In the genomic region with DNA sequence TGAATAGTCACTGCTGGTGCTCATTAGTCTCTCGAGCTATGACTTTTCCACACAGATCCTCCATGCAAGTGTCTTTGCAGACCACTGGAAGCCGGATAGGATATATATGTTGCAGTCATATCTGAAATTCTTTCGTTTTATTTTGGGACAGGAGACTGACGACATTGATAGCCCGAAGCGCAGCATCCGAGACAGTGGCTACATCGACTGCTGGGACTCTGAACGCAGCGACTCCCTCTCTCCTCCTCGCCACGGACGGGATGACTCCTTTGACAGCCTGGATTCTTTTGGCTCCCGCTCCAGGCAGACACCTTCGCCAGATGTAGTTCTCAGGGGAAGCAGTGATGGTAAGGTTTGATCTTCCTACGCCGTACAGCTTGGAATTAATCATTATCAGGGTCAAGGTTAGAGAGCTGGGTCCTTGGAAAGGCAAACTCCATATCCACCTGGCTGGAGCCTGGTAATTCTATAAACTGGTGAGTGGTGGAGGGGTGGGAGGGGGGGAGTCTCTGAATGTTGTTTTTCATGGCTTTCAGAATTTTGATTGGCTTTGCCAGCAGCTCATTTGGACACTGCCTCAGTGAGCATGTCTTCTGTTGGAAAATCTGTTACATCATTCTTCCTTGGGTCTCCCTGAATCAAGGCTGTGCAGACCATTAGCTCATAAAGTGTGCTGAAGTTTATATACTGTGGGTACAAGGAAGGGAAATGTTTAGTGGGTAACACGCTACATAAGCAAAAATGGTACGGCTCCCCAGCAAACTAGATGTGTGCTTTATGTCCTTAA, we compare ENCODE assay signal across 8 mouse cellular contexts.
DNase-seq lines count a peak whose midpoint lies in the region; ATAC-seq and TF ChIP-seq lines count a peak whose summit lies in the region.

No protein-coding gene starts in this region.

- intact Hi-C loops in heart, adult 2 months (cut with DNase I), result no loop called here

- peaks cover 1% of the 10 kb centered on the region; the same call in 1 of the 2 replicates for H3K4me1 ChIP-seq in heart, adult 2 months (ENCODE audit: control insufficient read depth, insufficient read depth, low read length)
- peaks cover 24% of the 10 kb centered on the region for H3K4me1 ChIP-seq in forebrain, embryonic 16.5 days (replicated peaks; ENCODE audit: control insufficient read depth, insufficient read depth, low read length)
- H3K4me1 ChIP-seq in limb, embryonic 14.5 days (ENCODE audit: control insufficient read depth, insufficient read depth, low read length), result peaks cover 44% of the 10 kb centered on the region

- no peak for TF ChIP-seq POLR2A in heart, adult 2 months (IDR thresholded peaks at IDR 0.05; ENCODE audit: insufficient read depth, low read depth, low read length)
- TF ChIP-seq POLR2A in limb, embryonic 14.5 days (IDR thresholded peaks at IDR 0.05; ENCODE audit: borderline replicate concordance, extremely low read depth, insufficient read depth, insufficient read length), result no peak

- H3K9me3 ChIP-seq in forebrain, embryonic 16.5 days (ENCODE audit: control insufficient read depth, low read length), result no peaks in the 10 kb centered on the region
- H3K9me3 ChIP-seq in limb, embryonic 14.5 days (ENCODE audit: control insufficient read depth, low read length), result no peaks in the 10 kb centered on the region

- 0 out of 2 replicates have a peak, but pooled peaks have one; percentile 39 for ATAC-seq in forebrain, embryonic 16.5 days
- ATAC-seq in limb, embryonic 14.5 days (ENCODE audit: low FRiP score, low read depth), result 0 out of 2 replicates have a peak, but pooled peaks have one; percentile 45

- WGBS in heart, adult 2 months, result 70% methylated on average over 19 of the region's 19 CpGs
- 63% methylated on average over 19 of the region's 19 CpGs for WGBS in forebrain, embryonic 16.5 days
- WGBS in limb, embryonic 14.5 days, result 30% methylated on average over 19 of the region's 19 CpGs

- TF ChIP-seq CTCF in heart, adult 2 months (IDR thresholded peaks at IDR 0.05), result no peak

- peaks cover 8% of the 10 kb centered on the region; the same call in 1 of the 2 replicates for H3K36me3 ChIP-seq in heart, adult 2 months (ENCODE audit: control insufficient read depth, insufficient read depth, low read length)
- H3K36me3 ChIP-seq in forebrain, embryonic 16.5 days (ENCODE audit: control insufficient read depth, insufficient read depth), result no peaks in the 10 kb centered on the region
- no peaks in the 10 kb centered on the region for H3K36me3 ChIP-seq in limb, embryonic 14.5 days (ENCODE audit: control insufficient read depth, insufficient read depth, low read length)

- H3K4me3 ChIP-seq in heart, adult 2 months, result no peak overlapping the region
- 0 out of 2 replicates have a peak overlapping the region, but pooled peaks have one; percentile 1 for H3K4me3 ChIP-seq in forebrain, embryonic 16.5 days (replicated peaks; ENCODE audit: low read length)
- H3K4me3 ChIP-seq in limb, embryonic 14.5 days (replicated peaks; ENCODE audit: low read length), result peak overlapping the region; percentile 26

- no peak overlapping the region; the same call in 1 of the 2 replicates for H3K27ac ChIP-seq in heart, adult 2 months
- no peak overlapping the region for H3K27ac ChIP-seq in forebrain, embryonic 16.5 days (ENCODE audit: low read length)
- peak overlapping the region; percentile 73 for H3K27ac ChIP-seq in limb, embryonic 14.5 days (replicated peaks; ENCODE audit: low read depth, low read length)

- H3K9ac ChIP-seq in heart, adult 2 months (ENCODE audit: low read depth, low read length), result no peak overlapping the region
- 0 out of 2 replicates have a peak overlapping the region, but pooled peaks have one; percentile 5 for H3K9ac ChIP-seq in forebrain, embryonic 16.5 days (replicated peaks; ENCODE audit: low read depth, low read length)
- no peak overlapping the region for H3K9ac ChIP-seq in limb, embryonic 14.5 days (ENCODE audit: low read depth, low read length, severe bottlenecking)

- no peak for TF ChIP-seq EP300 in heart, adult 2 months (IDR thresholded peaks at IDR 0.05; ENCODE audit: insufficient read depth, low read depth, low read length)

- no peaks in the 10 kb centered on the region for H3K27me3 ChIP-seq in heart, adult 2 months (ENCODE audit: control insufficient read depth, insufficient read depth, low read length)
- H3K27me3 ChIP-seq in forebrain, embryonic 16.5 days (replicated peaks; ENCODE audit: control insufficient read depth, insufficient read depth, low read length), result no peaks in the 10 kb centered on the region
- no peaks in the 10 kb centered on the region for H3K27me3 ChIP-seq in limb, embryonic 14.5 days (ENCODE audit: control insufficient read depth, insufficient read depth, low read length)

- DNase-seq in heart, adult 11 months, result peak; percentile 82
- DNase-seq in heart, adult 2 months, result no peak
- DNase-seq in Muller cell, postnatal 12 days (ENCODE audit: inconsistent ontology term), result peak; percentile 61
- no peak for DNase-seq in limb, embryonic 14.5 days (ENCODE audit: low spot score)
- no peak for DNase-seq in T-cell, adult 2 months (ENCODE audit: low spot score)
- DNase-seq in thymus, postnatal 4 days, result no peak
- no peak for DNase-seq in ovary, adult 18-20 months (ENCODE audit: low spot score)

- H3K4me2 ChIP-seq in forebrain, embryonic 16.5 days (ENCODE audit: low read length), result peak overlapping the region; percentile 51
- peak overlapping the region; percentile 46 for H3K4me2 ChIP-seq in limb, embryonic 14.5 days (replicated peaks; ENCODE audit: low read depth, low read length, severe bottlenecking)

- no peaks in the 10 kb centered on the region for H3K79me2 ChIP-seq in heart, adult 2 months (replicated peaks; ENCODE audit: control insufficient read depth, insufficient read depth, low read length)

Comparison
In these comparisons a context has a peak if more than half of its experiments do, and no peak if none do; other contexts are left out.
1. DNase-seq: peak in heart, adult 11 months (single experiment) and Muller cell, postnatal 12 days (single experiment); none in heart, adult 2 months (0 of 2), limb, embryonic 14.5 days (single experiment), T-cell, adult 2 months (single experiment), thymus, postnatal 4 days (single experiment) and ovary, adult 18-20 months (single experiment).